Mouse (Mus musculus) liver, embryonic 12.5 days (tissue): ENCODE measurements at regions not wholly inside any gene's neighbourhood (a gene's known extent, or its start where the extent isn't known, plus 50 kb on each side); places are given as distances from the start of the nearest gene placed in this dataset.
A peak's percentile ranks its signal among the peaks of the same experiment; 100 is the strongest.

ENCODE experiments used
- ATAC-seq: fragments of 200-750 bp; cut with Nextera tagmentation; 2 replicates; pipeline ENCODE4 v1.8.0; 2017; ENCODE audit warnings: moderate number of reproducible peaks, mild to moderate bottlenecking, moderate library complexity
- H3K27ac ChIP-seq: fragments of 300-500 bp; sonication (generic); 2 replicates; pipeline ENCODE4 v1.5.1; 2016; ENCODE audit warnings: mild to moderate bottlenecking
- H3K27me3 ChIP-seq: fragments of 300-500 bp; sonication (generic); replicated peaks from 2 replicates; pipeline ENCODE4 v1.6.1; 2016; ENCODE audit warnings: mild to moderate bottlenecking, moderate library complexity
- H3K36me3 ChIP-seq: fragments of 300-500 bp; sonication (generic); 2 replicates; pipeline ENCODE4 v1.6.1; 2016; ENCODE audit warnings: mild to moderate bottlenecking, moderate library complexity
- H3K4me1 ChIP-seq: fragments of 300-500 bp; sonication (generic); 2 replicates; pipeline ENCODE4 v1.6.1; 2016
- H3K4me2 ChIP-seq: fragments of 300-500 bp; sonication (generic); 2 replicates; pipeline ENCODE4 v1.6.1; 2016; ENCODE audit warnings: mild to moderate bottlenecking, moderate library complexity
- H3K4me3 ChIP-seq: fragments of 300-500 bp; sonication (generic); 2 replicates; pipeline ENCODE4 v1.5.1; 2016; ENCODE audit warnings: mild to moderate bottlenecking, moderate library complexity
- H3K9ac ChIP-seq: fragments of 300-500 bp; sonication (generic); 2 replicates; pipeline ENCODE4 v1.6.1; 2016; ENCODE audit warnings: mild to moderate bottlenecking, moderate library complexity
- H3K9me3 ChIP-seq: fragments of 300-500 bp; sonication (generic); replicated peaks from 2 replicates; pipeline ENCODE4 v1.6.1; 2016; ENCODE audit warnings: mild to moderate bottlenecking, moderate library complexity
- WGBS: fragments of 180-500 bp; shearing (Covaris S2); methylation state at CpG from one replicate; pipeline ENCODE4 v1.1.7; 2016; ENCODE audit not compliant: insufficient replicate concordance; 5-methylcytosine and 5-hydroxymethylcytosine counted together

- no peaks in the 10 kb centered on the region for H3K27me3 ChIP-seq
- H3K4me1 ChIP-seq: no peaks in the 10 kb centered on the region
- no peak overlapping the region for H3K4me3 ChIP-seq
- peak; percentile 57; the same call in 1 of the 2 replicates for ATAC-seq
- no peaks in the 10 kb centered on the region for H3K9me3 ChIP-seq
- no peak overlapping the region for H3K27ac ChIP-seq
- 53% methylated on average over 10 of the region's 10 CpGs for WGBS
- peak overlapping the region; percentile 29; the same call in 1 of the 2 replicates for H3K4me2 ChIP-seq
- no peaks in the 10 kb centered on the region for H3K36me3 ChIP-seq
- no peak overlapping the region for H3K9ac ChIP-seq
Measured at GRCm38 (mm10) chr2:115520413-115521139, 60.9 kb upstream of the BC052040 start.

DNA sequence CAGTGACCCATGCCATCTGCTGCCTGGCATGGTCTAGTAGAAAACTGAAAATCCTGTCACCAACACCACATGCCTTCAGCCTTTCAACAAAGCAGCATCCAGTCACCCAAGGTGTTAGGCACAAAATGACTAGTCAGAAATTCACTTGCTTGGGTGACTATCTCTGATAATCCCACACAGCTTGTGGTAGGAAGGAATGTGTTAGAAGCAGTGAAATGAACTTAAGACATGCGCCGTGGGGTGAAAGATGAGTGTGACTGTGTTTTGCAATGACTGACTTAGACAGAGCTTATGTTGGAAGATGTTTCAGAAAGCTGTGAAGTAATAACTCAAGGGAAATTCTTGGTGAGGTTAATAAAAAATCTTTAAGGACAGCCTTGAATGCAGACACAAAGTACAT, 51.6 kb upstream of the BC052040 start:
- WGBS: 77% methylated on average over 2 of the region's 2 CpGs
- Histone ChIP-seq H3K27ac (no peak overlapping the region), H3K4me2 (no peak overlapping the region), H3K27me3 (no peaks in the 10 kb centered on the region), H3K4me3 (no peak overlapping the region), H3K4me1 (no peaks in the 10 kb centered on the region), H3K36me3 (no peaks in the 10 kb centered on the region), H3K9ac (no peak overlapping the region), H3K9me3 (no peaks in the 10 kb centered on the region)
- ATAC-seq: no peak
